Mouse (Mus musculus) limb, embryonic 14.5 days (tissue): ENCODE data around the gene Rabgap1l. TPM values are rescaled to one million over a fixed set of nuclear protein-coding genes. Genes with fewer than 3 reads are reported as not detected.

ENCODE experiments used
- ATAC-seq: fragments of 200-750 bp; cut with Nextera tagmentation; 2 replicates; pipeline ENCODE4 v1.8.0; 2017; ENCODE audit warnings: low read depth, moderate number of reproducible peaks, moderate TSS enrichment; ENCODE audit not compliant: low FRiP score
- DNase-seq: peaks from one replicate; pipeline ENCODE4 v3.0.0-alpha.2; 2015; ENCODE audit warnings: low spot score
- H3K27ac ChIP-seq: fragments of 300-500 bp; sonication (generic); replicated peaks from 2 replicates; pipeline ENCODE4 v1.5.1; 2014; ENCODE audit warnings: low read depth, mild to moderate bottlenecking, low read length, moderate library complexity, mixed read lengths
- H3K27me3 ChIP-seq: fragments of 300-500 bp; sonication (generic); 2 replicates; pipeline ENCODE4 v1.6.1; 2014; ENCODE audit warnings: low read length, mixed read lengths; ENCODE audit not compliant: control insufficient read depth, insufficient read depth
- H3K36me3 ChIP-seq: fragments of 300-500 bp; sonication (generic); 2 replicates; pipeline ENCODE4 v1.6.1; 2014; ENCODE audit warnings: mild to moderate bottlenecking, low read length, moderate library complexity, mixed read lengths; ENCODE audit not compliant: control insufficient read depth, insufficient read depth
- H3K4me1 ChIP-seq: fragments of 300-500 bp; sonication (generic); 2 replicates; pipeline ENCODE4 v1.6.1; 2014; ENCODE audit warnings: antibody characterized with exemption, low read length, mixed read lengths; ENCODE audit not compliant: control insufficient read depth, insufficient read depth
- H3K4me2 ChIP-seq: fragments of 300-500 bp; sonication (generic); replicated peaks from 2 replicates; pipeline ENCODE4 v1.6.1; 2014; ENCODE audit warnings: low read depth, mild to moderate bottlenecking, low read length, moderate library complexity; ENCODE audit not compliant: severe bottlenecking
- H3K4me3 ChIP-seq: fragments of 300-500 bp; sonication (generic); replicated peaks from 2 replicates; pipeline ENCODE4 v1.5.1; 2014; ENCODE audit warnings: low read length
- H3K9ac ChIP-seq: fragments of 300-500 bp; sonication (generic); 2 replicates; pipeline ENCODE4 v1.6.1; 2014; ENCODE audit warnings: mild to moderate bottlenecking, low read depth, low read length, moderate library complexity; ENCODE audit not compliant: severe bottlenecking
- H3K9me3 ChIP-seq: fragments of 300-500 bp; sonication (generic); 2 replicates; pipeline ENCODE4 v1.6.1; 2016; ENCODE audit warnings: low read length; ENCODE audit not compliant: control insufficient read depth
- POLR2A ChIP-seq: fragments of 200-500 bp; IDR thresholded peaks from 2 replicates; pipeline ENCODE4 v1.8.0; 2012; ENCODE audit warnings: inconsistent platforms, mild to moderate bottlenecking, moderate library complexity, borderline replicate concordance; ENCODE audit not compliant: insufficient read depth, insufficient read length; ENCODE audit errors: extremely low read depth
- WGBS: fragments of 180-500 bp; shearing (Covaris S2); extraction: QIAGEN DNeasy Blood & Tissue Kit; methylation state at CpG from one replicate; pipeline ENCODE4 v1.1.7; 2014; 5-methylcytosine and 5-hydroxymethylcytosine counted together
- polyA plus RNA-seq, 2 experiments: library from polyadenylated mRNA; depleted of rRNA in 1 of 2; stranded (reverse) in 1 of 2; unstranded in 1 of 2; fragments of >200 nt; fragmentation: Nextera tagmentation in 1 of 2; extraction: Ambion mirVana in 1 of 2; gene quantifications; 2 replicates each; pipeline versions ENCODE4 v1.2.1 to v1.2.3; 2012 to 2014

The Rabgap1l gene
- polyA plus RNA-seq, 2 experiments: 13.3 to 19.3 TPM

DNA sequence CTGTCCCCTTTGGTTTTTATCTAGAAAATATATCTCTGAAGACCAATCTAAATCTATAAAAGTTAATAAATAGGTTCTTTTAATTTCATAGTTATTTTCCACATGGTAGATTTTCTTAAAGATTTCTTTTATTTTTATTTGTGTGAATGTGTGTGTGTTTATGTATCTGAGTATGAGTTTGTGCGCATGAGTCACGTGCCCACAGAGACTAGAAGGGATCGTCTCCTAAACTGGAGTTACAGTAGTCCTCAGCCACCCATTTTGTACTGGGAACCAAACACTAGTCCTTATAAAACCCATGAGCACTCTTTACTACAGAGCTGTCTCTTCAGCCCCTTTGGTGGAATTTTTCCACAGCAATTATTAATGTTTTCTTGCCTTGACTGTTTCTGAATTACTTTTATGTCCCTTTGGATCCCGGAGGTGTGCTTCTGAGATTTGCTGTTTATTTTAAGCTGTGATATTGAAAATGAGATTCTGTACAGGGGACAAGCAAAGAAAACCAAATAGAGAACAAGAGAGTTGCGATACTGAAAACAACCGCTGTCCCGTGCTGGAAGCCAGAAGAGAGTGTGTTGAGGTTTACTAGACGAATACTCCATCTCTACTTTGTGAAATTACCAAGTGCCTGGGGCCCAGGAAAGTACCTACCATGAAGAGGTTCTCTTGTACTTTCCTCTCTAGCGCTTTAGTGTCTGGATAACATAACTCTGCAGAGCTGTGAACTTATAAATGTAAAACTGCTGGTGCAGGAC is 39.4 kb upstream of the Rabgap1l start:
- no peaks in the 10 kb centered on the region for H3K9me3 ChIP-seq
- no peaks in the 10 kb centered on the region for H3K36me3 ChIP-seq
- 81% methylated on average over 9 of the region's 9 CpGs for WGBS
- TF ChIP-seq POLR2A: no peak
- H3K4me2 ChIP-seq: no peak overlapping the region
- DNase-seq (no peak), ATAC-seq (no peak)
- H3K4me1 ChIP-seq: no peaks in the 10 kb centered on the region
- H3K4me3 ChIP-seq: no peak overlapping the region
- no peak overlapping the region for H3K27ac ChIP-seq
- no peaks in the 10 kb centered on the region for H3K27me3 ChIP-seq
- no peak overlapping the region for H3K9ac ChIP-seq

DNA sequence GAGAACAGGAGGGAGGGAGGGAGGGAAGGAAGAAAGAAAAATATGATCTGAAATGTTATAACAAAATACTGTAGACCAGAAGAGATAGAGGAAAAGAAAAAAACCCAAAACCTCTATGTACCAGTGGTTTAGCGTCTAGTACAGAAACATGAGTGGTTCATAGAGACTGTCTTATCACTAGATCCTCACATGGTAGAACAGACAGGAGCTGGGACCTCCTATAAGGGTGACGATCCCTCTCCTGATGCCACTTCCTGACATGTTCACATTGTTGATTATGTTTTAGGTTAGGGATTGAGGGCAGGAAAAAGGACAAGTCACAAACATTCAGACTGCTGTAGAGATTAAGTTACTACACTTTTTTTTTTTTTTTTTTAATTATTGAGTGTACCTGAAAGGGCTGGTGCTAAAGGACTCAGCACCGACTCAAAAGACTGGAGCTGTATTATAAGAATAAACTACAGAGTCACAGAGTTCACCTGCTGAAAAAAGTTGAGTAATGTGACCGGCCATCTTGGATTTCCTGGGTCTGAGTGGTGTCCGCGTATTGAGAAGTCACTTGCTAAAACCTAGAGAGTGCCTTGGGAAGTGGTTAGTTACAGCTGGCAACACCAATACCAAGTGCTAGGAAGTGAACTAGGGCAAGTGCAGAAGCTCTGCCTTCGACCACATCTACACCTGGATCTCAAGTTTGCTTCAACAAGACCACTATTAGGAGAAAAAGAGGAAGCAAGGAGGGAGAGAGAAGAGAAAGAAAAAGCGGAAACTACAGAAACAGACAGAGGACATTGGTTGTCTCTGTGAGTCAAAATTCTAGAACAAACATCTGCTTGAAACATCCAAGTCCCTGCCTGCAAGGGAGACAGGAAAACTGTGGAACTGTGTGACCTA is 37.8 kb upstream of the Rabgap1l start:
- Histone ChIP-seq H3K27ac (no peak overlapping the region), H3K27me3 (no peaks in the 10 kb centered on the region), H3K9ac (no peak overlapping the region), H3K9me3 (no peaks in the 10 kb centered on the region), H3K36me3 (no peaks in the 10 kb centered on the region), H3K4me1 (no peaks in the 10 kb centered on the region), H3K4me3 (no peak overlapping the region), H3K4me2 (no peak overlapping the region)
- 94% methylated on average over 8 of the region's 8 CpGs for WGBS
- DNase-seq: no peak
- TF ChIP-seq POLR2A: no peak
- no peak for ATAC-seq

DNA sequence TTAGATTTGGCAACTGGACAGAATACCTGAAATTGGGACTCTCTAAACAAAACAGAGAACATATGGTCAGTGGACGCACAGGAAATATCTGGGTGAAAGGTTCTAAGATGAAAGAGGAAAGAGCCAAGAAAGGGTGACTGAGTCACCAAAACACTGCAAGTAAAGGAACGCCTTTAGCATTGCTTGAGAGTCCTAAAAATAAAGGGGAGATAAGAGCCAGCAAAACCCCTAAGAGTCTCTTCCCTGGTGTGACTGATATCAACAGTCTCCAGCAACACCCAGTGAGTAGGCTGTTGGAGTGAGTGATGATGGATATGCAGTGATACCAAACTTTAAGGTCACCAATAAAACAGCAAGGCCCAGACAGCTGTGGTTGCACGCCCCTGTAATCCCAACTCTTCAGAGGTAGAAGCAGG is 32.4 kb upstream of the Rabgap1l start:
- Histone ChIP-seq H3K27me3 (no peaks in the 10 kb centered on the region), H3K9me3 (no peaks in the 10 kb centered on the region), H3K4me3 (no peak overlapping the region), H3K9ac (no peak overlapping the region), H3K4me2 (no peak overlapping the region), H3K4me1 (no peaks in the 10 kb centered on the region), H3K36me3 (no peaks in the 10 kb centered on the region), H3K27ac (no peak overlapping the region)
- DNase-seq: no peak
- 66% methylated on average over 3 of the region's 3 CpGs for WGBS
- TF ChIP-seq POLR2A: no peak
- no peak for ATAC-seq

DNA sequence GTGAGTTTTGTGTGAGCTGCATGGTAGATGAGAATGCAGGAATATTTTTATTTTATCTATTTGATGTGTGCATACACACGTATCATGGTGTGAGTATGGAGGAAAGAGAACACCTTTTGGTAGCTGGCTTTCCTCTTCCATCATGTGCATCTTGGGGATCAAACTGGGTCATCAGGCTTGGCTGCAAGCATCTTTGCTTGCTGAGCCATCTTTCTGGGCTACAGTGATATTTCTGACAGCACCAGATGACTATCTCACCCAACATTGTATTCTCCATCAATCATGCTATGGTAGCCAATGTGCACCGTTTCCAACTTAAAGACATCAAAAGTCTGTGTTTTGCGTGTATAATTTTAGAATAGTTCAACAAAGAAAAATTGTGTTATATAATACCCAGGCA is 30.6 kb upstream of the Rabgap1l start:
- no peaks in the 10 kb centered on the region for H3K4me1 ChIP-seq
- DNase-seq (no peak), ATAC-seq (no peak)
- no peak overlapping the region for H3K4me3 ChIP-seq
- H3K9me3 ChIP-seq: no peaks in the 10 kb centered on the region
- H3K4me2 ChIP-seq: no peak overlapping the region
- no peaks in the 10 kb centered on the region for H3K36me3 ChIP-seq
- 89% methylated on average over 3 of the region's 3 CpGs for WGBS
- H3K9ac ChIP-seq: no peak overlapping the region
- no peak overlapping the region for H3K27ac ChIP-seq
- no peaks in the 10 kb centered on the region for H3K27me3 ChIP-seq
- TF ChIP-seq POLR2A: no peak

DNA sequence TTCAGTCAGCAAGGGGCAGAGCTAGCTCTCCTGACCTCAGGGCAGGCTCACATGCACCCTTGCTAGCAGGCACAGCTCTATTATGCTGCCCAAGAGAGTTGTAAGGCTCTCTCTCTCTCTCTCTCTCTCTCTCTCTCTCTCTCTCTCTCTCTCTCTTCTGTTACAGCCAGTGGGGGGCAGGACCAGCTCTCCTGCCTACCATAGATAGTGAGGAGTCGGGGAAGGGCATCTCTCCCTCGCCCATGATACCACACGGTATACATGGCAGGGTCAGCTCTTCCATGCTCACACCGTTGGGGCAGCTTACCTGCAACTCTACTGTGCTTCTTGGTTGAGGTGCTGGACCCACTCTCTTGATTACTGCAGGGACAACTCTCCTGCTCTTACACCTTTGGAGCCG is 21.2 kb upstream of the Rabgap1l start:
- Histone ChIP-seq H3K9ac (no peak overlapping the region), H3K4me1 (no peaks in the 10 kb centered on the region), H3K27me3 (no peaks in the 10 kb centered on the region), H3K4me3 (no peak overlapping the region), H3K9me3 (no peaks in the 10 kb centered on the region), H3K27ac (no peak overlapping the region), H3K4me2 (no peak overlapping the region), H3K36me3 (no peaks in the 10 kb centered on the region)
- ATAC-seq (no peak), DNase-seq (no peak)
- no peak for TF ChIP-seq POLR2A
- 89% methylated on average over 5 of the region's 5 CpGs for WGBS
